Mouse (Mus musculus): ENCODE measurements around the gene Anapc10.

DNA sequence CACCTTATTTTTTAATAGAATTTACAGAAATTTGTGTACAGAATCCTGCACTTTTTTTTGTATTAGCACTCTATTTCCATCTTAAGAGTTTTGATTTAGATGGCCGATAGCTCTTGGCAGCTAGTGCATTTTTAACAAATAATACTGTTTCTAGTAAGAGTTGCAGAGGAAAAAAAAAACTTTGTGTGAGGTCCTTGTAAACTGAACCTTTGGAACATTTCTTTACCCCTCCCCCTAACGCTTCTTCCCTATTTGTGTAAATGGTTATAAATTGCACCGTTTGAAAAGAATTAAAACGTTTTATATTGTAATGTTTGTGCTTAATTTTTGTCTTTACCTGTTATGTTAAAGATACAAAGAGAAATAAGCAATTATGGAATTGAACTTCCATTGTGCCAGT lies 37.0 kb downstream of the Anapc10 start:
- TF ChIP-seq CTCF (IDR thresholded peaks at IDR 0.05; ENCODE audit: extremely low read depth, insufficient read depth, low read length) (no peak), POLR2A (IDR thresholded peaks at IDR 0.05; ENCODE audit: extremely low read depth, insufficient read depth, low read length) (no peak)
